Comparison of ENCODE assay signal across 41 mouse cellular contexts in genomic region chr9:15870013-15870412, GRCm38 (mm10). TPM values are rescaled to one million over a fixed set of nuclear protein-coding genes. Genes with fewer than 3 reads are reported as not detected.
"Had no signal": no experiment of that assay in that cellular context is flagged by ENCODE, and none has a peak within 500 bp of the region (broad histone marks: within the 10 kb centered on the region; RNA-seq: fewer than 3 reads in every experiment).

No protein-coding gene starts in this region.

- ATAC-seq: hindbrain, postnatal 0 days; intestine, embryonic 16.5 days had no signal

- DNase-seq: gastrocnemius, postnatal 14 days; gastrocnemius, postnatal 36 days; heart, adult 18-20 months; heart, postnatal 14 days; heart, postnatal 36 days; kidney, adult 11 months; kidney, adult 2 months; kidney, adult 9 months; kidney, postnatal 14 days; kidney, postnatal 36 days; layer of hippocampus, adult 9-11 months; layer of hippocampus, postnatal 36 days; liver had no signal

- H3K9me3 ChIP-seq: heart, embryonic 10.5 days; heart, embryonic 13.5 days; heart, embryonic 15.5 days; hindbrain, embryonic 13.5 days; hindbrain, embryonic 15.5 days; kidney, embryonic 15.5 days; limb, embryonic 10.5 days; limb, embryonic 12.5 days had no signal

- H3K36me3 ChIP-seq: heart, embryonic 10.5 days; heart, embryonic 13.5 days; heart, embryonic 15.5 days; hindbrain, embryonic 13.5 days; hindbrain, embryonic 15.5 days; kidney, embryonic 15.5 days; limb, embryonic 10.5 days; limb, embryonic 12.5 days had no signal

- H3K4me3 ChIP-seq: heart, embryonic 10.5 days; heart, embryonic 13.5 days; heart, embryonic 15.5 days; hindbrain, embryonic 13.5 days; hindbrain, embryonic 15.5 days; kidney, embryonic 15.5 days; limb, embryonic 10.5 days; limb, embryonic 12.5 days had no signal

- H3K4me2 ChIP-seq: heart, embryonic 13.5 days; heart, embryonic 15.5 days; hindbrain, embryonic 13.5 days; hindbrain, embryonic 15.5 days; kidney, embryonic 15.5 days; limb, embryonic 12.5 days had no signal

- H3K4me1 ChIP-seq: heart, embryonic 15.5 days; hindbrain, embryonic 15.5 days; kidney, embryonic 15.5 days had no signal

- H3K27ac ChIP-seq: heart, embryonic 13.5 days; heart, embryonic 15.5 days; hindbrain, embryonic 13.5 days; hindbrain, embryonic 15.5 days; hindbrain, postnatal 0 days; kidney, embryonic 15.5 days; kidney, postnatal 0 days; limb, embryonic 10.5 days; limb, embryonic 12.5 days had no signal

- H3K9ac ChIP-seq: heart, embryonic 13.5 days; heart, embryonic 15.5 days; hindbrain, embryonic 13.5 days; hindbrain, embryonic 15.5 days; kidney, embryonic 15.5 days; limb, embryonic 12.5 days had no signal

RNA-seq across cellular contexts. Expression of gene Mtnr1b, which starts 4.3 kb away (rescaled TPM):
- total RNA-seq: gastrocnemius, adult 18-20 months; gastrocnemius, adult 8-10 months; gastrocnemius, postnatal 14 days; gastrocnemius, postnatal 36 days; heart, adult 18-20 months; heart, adult 8-10 months; heart, postnatal 14 days; heart, postnatal 36 days; hematopoietic stem cell, adult 5-6 weeks; hindbrain, postnatal 0 days; layer of hippocampus, adult 18-20 months; layer of hippocampus, adult 8-10 months; layer of hippocampus, postnatal 14 days; layer of hippocampus, postnatal 36 days; left cerebral cortex, adult 18-20 months; left cerebral cortex, adult 8-10 months; left cerebral cortex, postnatal 10 days; left cerebral cortex, postnatal 25 days had no signal
- polyA plus RNA-seq: gonadal fat pad, adult 2 months; heart, embryonic 10.5 days; heart, embryonic 13.5 days; heart, embryonic 15.5 days; heart, postnatal 0 days; hindbrain, embryonic 11.5 days; hindbrain, embryonic 13.5 days; hindbrain, embryonic 15.5 days; hindbrain, postnatal 0 days; intestine, embryonic 14.5 days; intestine, embryonic 16.5 days; kidney, adult 2 months; kidney, embryonic 15.5 days; kidney, postnatal 0 days; large intestine, adult 2 months; limb, embryonic 10.5 days; limb, embryonic 12.5 days; limb, embryonic 14.5 days had no signal
